Mouse (Mus musculus): ENCODE results near the gene Mbd3.

Gene Mbd3

DNA sequence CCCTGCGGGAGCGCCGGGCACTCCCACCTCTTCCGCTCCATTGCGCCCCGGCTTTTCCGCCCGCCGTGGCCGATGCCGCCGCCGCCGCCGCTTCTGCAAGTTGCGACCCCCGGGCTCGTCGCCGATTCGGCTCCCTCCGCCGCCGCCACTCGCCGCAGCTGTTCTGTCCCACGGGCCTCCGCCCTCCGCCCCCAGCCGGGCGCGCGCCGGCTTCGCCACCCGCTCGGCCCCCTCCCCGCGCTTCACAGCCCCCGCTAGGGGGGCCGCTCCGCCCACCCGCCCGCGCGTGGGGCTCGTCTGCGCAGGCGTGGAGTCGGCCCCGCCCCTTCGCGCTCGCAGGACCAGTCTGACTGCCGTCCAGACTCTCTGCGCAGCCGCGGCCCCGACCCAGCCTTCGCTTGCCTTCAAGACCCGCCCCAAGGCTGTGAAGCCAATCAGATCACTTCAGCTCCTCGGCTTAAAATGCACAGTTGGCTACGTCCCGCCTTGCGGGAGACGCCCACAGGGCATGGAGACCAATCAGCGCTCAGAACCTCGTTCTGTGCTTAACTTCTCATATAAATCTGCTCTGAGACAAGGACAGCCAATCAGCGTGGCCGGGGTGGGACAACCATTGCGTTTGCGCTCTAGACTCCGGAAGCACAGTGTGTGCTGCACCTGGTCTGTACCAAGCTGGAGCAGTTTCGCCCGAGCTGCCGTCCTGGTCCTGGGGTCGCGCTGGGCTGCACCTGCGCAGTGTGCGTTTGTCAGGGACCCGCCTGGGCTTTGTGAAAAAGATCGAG lies at the start of gene Mbd3:
Gene Mbd3 (minus strand): TSS at position 360 of the 782 bp plus-strand sequence.
- DNase-seq (ENCODE audit: low read depth, low spot score) = peak; percentile 99

DNA sequence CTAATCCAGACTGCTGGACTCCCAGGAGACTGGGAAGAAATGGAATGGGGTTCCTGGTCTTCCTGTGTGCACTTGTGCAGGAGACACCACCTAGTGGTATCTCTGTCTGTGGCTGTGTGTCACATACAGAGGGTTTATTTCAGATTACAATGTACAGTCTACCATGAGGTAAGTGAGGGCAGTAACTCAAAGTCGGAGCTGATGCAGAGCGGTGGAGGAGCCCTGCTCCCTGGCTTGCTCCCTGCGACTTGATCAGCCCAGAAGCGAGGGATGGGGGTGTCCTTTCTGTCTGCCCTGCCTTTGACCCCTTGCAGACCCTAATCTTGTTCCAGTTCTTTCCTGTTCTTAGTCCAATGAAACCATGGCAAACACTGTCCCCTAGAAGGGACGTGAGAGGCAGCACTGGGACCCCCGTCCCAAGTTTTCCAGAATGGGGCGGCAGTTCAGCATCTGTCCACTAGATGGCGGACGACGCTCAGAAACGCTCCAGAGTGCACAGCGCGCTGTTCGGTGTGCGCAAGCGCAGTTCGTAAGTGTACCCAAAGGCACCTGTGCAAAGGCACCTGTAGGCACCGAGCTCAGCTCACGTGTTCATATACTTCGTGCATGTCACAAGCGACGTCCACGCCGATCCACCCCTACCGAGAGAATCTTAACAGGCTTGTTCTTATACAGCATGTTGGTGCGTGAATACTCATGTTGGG lies 46.7 kb upstream of the Mbd3 start:
- peak; percentile 82 for DNase-seq (ENCODE audit: low read depth, low spot score)

DNA sequence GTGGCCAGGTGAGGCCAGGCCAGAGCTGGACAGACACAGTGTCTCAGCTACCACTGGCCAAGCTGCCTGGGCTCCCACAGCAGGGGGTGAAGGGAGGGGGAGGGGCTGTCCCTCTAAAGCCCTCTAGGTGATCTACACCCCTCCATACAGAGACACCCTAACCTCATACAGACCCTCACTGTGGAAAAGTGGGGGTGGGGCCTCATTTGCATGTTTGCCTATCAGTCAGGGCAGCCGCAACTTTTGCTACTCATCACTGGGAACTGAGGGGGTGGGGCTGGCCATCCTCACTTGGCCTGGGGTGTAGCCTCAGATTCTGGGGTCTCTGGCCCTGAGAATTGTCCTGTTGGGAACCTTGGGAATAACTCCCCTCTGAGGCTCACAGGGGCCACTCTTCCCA lies 45.7 kb upstream of the Mbd3 start:
- DNase-seq (ENCODE audit: low read depth, low spot score) = no peak

DNA sequence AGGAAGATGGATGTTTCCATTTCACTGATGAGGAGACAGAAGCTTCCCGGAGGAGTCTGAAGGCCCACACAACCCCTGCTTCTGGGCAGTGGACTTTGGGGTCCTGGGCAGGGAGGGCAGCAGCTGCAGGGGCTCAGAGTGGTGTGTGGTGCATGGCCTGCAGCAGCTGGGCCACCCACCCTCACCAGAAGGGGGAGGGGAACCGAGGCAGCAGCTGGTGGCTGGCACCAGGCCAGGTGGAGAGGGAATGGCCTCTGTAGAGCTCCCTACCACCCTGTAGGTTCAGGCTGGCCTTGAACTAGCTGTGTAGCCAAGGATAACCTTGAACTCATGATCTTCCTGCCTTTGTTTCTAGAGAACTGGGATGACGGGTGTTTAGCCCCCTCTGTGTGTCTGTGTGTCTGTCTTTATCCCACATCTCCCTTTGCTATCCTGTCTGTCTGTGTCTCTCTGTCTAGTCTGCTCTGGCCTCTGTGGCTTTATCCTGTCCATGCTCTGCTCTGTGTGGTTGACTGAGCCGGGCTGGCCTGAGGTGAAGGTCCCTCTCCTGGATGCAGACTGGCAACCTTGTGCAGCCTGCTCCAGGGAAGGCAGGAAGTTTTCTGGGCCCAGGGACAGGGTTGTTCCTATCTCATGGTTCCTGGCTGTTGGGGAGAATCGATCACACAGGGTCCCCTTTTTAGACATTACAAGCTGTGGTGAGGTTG lies 45.1 kb upstream of the Mbd3 start:
- DNase-seq (ENCODE audit: low read depth, low spot score) = no peak

DNA sequence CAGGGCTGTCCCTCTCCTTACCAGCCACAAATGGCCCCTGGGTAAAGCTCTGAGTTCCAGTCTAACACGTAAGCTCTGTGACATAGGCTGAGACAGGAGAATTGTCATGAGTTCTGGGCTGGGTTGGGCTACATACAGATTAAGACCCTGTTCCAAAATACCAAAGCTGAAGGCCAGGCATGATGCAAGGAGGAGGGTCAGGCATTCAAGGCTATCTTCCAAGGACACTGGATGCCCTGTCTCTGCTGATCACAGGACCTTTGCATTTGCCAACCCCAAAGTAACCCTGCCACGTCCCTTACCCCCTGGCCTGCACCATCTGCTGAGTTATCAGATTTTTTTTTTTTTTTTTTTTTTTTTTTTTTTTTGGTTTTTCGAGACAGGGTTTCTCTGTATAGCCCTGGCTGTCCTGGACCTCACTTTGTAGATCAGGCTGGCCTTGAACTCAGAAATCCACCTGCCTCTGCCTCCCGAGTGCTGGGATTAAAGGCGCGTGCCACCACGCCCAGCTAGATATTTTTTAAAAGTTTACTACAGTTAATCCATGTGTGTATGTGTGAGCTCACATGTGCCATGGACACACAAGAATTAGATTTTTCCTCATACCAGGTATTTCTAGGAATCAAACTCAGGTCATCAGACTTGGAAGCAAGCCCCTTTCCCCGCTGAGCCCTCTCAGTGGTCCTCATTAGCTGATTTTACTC lies 44.4 kb upstream of the Mbd3 start:
- no peak for DNase-seq (ENCODE audit: low read depth, low spot score)

DNA sequence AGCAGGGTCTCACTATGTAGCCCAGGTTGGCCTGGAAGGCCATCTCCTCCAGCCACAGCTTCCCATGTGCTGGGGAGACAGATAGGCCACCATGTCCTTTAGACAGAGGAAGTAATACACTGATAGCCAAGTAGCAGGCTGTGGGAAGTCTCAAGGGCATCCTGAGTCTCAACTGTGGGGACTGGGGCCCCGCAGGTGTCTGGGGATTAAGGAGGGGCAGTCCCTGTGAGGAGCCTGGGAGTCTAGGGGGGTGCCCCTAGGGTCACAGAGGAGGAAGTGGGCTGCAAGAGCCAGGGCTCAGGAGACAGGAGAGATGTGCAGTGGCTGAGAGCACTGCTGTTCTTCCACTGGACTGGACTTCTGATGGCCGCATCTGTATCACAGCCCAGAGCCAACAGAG lies 43.6 kb upstream of the Mbd3 start:
- DNase-seq (ENCODE audit: low read depth, low spot score) = no peak

DNA sequence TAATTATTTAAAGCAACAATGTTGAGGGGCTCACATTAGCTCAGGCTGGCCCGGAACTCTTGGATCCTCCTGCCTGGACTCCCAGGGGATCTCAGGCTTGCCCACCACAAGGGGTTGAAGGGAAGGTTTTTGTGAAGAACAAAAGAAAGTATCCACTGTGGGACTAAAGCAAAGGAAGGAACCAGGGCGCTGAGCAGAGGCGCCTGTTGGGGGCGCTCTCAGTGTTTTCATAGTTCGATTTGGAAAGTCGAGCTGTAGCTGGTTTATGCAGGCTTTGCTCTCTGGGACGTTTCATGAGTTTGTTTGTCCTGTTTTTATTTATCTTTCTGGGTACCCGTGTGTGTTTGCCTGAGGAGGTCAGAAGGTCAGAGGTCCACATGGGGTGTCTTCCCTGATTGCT lies 42.2 kb upstream of the Mbd3 start:
- no peak for DNase-seq (ENCODE audit: low read depth, low spot score)

DNA sequence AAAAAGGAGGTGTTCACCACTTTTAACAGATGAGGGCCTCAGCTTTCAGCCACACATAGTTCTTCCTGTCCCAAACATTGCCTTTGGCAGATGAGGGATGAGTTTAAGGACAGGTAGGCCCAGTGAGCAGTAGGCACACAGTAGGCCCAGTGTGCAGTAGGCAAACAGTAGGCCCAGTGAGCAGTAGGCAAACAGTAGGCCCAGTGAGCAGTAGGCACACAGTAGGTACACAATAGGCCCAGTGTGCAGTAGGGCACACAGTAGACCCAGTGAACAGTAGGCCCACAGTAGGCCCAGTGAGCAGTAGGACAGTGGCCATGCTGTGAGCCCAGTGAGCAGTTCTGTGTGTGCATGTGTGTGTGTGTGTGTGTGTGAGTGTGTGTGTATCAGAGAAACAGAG lies 40.7 kb upstream of the Mbd3 start:
- DNase-seq (ENCODE audit: low read depth, low spot score) = no peak

DNA sequence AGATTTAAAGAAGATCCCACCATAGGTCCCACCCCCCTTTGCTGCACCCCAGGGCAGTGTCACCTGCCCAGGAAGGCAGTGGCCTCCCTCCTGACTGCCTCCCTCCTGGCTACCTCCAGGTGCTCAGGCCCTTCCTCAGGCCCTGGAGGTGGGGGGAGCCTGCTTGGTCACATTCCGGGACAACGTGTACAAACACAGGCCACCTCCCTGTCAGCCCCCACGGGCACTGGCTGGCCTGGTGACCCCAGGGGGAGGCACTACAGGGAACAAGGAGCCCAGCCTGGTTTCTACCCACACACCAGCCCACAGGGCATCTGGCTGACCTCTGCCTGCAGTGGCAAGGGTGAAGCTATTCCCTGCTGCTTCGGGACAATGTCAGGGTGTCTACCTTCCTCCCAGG lies 38.6 kb upstream of the Mbd3 start:
- DNase-seq (ENCODE audit: low read depth, low spot score) = no peak

DNA sequence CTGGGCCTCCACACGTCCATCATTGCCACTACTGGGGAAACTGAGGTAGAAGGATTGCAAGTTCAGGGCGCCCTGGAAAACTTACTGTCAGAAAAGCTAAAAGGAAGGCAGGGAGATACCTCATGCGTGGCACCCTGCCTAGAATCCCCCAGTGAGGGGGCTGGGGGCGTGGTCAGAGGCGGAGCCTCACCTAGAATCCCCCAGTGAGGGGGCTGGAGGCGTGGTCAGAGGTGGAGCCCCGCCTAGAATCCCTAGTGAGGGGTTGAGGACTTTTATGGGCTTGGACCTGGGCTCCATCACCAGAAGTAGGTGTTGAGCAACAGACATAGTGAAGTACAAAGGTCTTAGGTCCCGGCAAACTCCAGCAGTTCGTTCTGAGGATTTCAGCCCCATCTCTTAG lies 36.9 kb upstream of the Mbd3 start:
- no peak for DNase-seq (ENCODE audit: low read depth, low spot score)

DNA sequence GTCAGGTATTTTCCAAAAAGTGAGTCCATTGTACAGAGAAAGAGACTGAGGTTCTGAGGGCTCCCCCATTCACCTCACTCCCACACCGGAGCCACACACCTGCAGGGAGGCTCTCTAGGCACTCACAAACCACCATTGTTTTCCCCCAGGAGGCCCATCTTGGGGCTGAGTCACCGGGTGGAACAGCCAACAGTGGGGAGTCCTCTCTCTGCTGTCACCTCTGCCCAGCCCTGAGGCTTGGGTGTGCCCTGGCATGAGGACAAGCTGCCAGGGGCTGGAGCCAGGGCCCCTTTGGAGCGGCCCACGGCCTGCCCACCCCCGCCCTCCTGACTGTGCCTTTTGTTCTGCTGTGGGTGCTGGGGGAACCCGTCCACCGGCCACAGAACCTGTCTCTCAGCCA lies 36.4 kb upstream of the Mbd3 start:
- no peak for DNase-seq (ENCODE audit: low read depth, low spot score)

DNA sequence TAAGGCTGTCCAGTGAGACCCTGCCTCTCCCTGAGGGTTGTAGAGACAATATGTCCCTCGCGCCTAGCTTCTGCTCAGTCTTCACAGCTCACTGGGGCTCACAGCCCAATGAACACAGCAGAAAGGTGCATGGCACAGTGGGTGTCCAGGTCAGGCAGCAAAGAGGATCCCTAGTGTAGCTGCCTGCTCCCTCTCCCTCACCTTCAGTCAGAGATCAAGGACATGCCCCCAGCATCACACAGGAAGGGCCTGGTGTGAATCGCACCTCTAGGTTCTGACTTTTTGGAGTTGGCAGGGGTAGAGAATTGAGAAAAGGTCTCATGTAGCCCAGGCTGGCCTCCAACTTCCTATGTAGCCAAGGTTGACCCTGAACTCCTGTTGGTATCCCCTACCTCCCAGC lies 35.5 kb upstream of the Mbd3 start:
- no peak for DNase-seq (ENCODE audit: low read depth, low spot score)

DNA sequence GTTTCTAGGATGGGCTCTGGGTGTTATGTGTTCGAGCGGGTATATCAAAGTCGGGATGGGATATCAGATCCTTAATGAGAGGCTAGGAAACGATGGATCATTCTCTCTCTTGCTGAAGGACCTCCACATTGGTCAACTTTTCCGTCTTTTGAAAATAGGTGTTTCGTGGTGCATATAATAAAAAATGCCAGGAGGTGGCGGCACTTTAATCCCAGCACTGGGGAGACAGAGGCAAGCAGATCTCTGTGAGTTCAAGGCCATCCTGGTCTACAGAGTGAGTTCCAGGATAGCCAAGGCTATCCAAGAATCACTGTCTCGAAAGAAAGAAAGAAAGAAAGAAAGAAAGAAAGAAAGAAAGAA lies 34.9 kb upstream of the Mbd3 start:
- no peak for DNase-seq (ENCODE audit: low read depth, low spot score)

DNA sequence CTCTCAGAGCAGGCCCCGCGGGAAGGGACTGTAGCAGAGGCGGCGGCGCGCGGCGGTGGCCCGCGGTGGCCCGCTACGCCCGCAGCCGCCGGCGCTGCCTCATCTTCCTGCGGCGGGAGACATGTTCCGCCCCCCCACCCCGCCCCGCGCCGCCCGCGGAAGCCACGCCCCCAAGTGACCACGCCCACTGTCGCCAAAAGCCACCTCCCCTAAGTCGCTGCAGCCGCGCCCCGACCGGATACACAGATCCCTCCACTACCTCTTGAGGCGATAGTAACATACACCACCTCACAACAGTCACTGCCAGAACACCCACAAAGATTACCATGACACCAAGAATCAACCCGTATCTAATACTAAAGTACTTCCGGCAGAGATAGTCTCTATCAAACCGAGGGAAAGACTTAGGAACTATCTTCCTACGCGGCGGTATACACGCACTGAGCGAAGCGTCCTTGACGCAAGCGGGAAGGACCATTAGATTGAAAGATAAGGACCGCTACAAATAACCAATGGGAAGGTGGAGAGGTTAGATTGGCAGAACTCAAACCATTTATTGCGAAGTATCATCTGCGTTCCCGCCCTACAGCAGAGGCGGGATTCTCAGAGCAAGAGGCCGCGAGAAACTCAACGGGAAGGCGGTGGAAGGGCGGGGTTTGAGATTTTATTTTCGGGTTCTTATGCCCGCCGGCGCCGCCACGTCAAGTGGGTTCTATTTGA lies 34.3 kb upstream of the Mbd3 start, which contains the start of gene Tcf3:
Gene Tcf3 (minus strand): TSS at position 135 of the 720 bp plus-strand sequence.
- peak; percentile 93 for DNase-seq (ENCODE audit: low read depth, low spot score)

DNA sequence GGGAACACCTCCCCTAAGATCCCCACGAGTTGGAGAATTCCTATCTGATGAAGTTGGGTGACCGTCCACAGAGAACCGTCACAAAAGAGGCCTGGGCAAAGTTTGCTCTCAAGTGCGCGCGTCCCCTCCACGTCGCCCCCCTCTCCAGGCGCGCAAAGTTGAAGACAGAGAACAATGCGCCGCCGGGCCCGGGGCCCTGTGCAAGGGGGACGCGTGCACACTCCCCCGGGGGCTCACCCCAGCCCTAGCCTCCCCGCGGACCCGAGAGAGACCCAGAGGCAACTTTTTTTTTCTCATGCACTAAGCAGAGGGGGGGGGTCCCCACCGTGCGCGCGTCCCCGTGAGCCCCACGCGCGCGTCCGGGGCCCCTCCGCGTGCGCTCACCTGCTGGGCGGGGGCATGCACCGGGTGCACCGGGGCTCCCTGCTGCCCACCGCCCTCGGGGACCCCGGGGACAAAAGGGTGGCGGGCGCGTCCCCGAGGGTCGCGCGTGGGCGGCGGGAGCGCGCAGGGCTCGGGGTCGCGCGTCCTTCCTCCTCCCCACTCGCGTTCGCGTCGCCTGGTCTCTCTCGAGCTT lies 33.7 kb upstream of the Mbd3 start:
- no peak for DNase-seq (ENCODE audit: low read depth, low spot score)

DNA sequence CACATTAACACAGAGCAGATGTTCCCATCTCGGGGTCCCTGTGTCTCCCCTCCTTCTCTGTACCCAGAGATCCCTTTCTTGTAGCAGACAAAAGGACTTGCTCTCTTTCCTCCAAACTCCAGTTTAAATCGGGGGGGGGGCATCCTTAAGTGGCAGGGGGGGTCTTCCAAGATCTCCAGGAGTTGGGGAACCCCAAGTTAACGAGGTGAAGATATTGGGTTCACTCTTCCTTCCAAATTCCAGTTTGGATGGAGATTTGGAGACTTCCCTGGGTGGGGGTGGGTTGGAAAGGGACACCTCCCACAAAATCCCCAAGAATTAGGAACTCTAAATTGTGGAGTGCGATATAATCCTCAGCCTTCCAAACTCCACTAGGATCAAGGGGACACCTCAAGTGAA lies 33.0 kb upstream of the Mbd3 start:
- no peak for DNase-seq (ENCODE audit: low read depth, low spot score)

DNA sequence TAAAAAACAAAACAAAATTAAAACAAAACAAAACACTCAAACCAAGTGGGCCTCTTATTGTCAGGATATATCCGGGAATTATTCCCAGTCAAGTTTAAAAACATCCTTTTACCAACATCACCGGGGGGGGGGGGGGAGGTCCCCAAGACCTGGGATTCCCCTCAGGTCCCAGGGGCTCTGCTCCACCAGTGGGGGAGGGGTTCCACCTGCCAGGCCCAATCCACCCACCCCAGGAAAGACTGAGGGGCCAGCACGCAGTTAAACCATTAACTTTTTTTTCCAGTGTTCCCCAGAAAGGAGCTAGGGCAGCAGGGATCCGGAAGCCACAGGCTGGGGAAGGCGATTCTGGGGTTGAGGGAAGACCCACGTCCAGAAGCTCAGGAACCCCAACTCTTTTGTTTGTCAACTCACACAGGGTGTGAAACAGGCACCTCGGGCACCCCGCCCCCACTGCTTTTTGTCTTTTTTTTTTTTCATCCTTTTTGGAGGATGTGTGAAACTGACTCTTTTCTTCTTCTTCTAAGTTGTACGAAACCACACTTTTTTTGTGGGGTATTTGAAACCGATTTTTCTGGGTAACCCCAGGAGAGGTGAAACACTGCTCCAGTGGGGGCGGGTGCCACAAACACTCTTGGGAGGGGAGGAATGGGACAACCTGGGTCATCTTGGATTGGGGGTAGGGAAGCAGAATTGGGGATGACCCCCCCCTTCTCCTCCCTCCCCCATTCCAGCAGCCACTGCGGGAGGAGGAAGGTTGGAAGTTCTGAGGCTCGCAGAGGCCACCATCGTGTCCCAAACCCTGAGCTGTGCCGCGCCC lies 32.4 kb upstream of the Mbd3 start:
- no peak for DNase-seq (ENCODE audit: low read depth, low spot score)

DNA sequence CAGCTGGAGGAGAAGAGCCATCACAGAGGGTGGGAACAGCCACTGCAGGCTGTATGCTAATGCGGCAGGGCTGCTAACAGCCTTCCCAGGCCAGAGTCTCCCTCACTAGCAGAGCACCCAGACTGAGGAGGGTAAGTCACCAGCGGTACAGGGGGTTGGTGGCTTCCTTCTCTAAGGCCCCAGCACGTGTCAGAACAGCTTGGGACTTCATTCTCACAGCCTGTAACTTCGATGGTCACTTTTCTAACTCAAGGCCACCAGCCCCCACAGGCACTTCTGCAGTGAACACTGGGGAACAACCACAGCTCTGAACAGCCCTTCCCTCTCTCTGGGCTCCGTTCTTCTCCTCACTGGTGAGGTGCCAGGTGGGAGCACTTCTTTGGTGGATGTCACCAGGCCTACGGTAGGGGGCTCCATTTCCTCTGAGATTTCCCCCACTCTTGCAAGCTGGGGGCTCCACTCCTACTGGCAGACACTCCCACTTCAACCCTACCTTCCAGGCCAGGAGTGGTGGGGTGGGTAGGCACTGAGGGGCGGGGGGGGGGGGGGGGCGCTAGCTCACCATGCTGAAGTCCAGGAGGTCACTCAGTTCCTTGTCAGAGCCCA lies 31.1 kb upstream of the Mbd3 start:
- no peak for DNase-seq (ENCODE audit: low read depth, low spot score)

DNA sequence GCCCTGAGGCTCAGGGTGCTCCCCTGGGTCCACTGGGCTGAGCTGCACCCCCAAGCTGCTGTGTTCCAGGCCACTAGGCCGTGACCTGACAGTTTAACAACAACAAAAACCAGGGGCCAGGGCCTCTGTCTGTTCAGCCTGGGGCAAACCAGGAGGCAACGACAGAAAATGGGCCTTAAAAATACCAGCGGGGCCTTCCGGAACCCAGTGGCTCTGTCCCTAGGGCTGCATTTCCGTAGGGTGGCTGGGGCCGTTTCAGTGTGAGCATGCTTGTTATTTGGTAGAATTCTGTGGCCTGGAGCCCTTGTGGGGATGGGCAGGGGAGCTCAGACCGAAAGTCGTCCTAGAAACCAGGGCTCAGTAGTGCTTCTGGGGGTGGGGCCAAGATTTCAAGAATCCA lies 30.4 kb upstream of the Mbd3 start:
- DNase-seq (ENCODE audit: low read depth, low spot score) = no peak

DNA sequence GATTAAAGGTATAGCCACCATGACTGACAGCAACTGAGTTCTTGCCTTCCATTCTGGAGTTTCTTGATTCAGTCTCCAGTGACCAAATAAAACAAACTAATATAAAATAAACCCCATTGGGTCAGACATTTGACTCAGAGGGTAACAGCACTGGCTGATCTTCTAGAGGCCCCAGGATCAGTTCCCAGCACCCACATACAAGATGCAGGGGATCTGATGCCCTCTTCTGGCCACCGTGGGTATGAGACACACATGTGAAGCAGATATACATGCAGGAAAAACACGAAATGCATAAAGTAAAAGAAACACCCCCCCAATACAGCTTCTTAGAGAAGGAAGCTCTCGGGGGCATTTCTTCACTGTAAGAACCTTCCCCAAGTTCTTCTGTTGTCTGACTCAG lies 25.7 kb upstream of the Mbd3 start:
- DNase-seq (ENCODE audit: low read depth, low spot score) = no peak

Measured in retina, postnatal 7 days (tissue).